Mouse (Mus musculus): ENCODE data around the gene Egfl8. TPM values are rescaled to one million over a fixed set of nuclear protein-coding genes. Genes with fewer than 3 reads are reported as not detected.
A peak's percentile ranks its signal among the peaks of the same experiment; 100 is the strongest.

Egfl8 gene
- polyA plus RNA-seq, 1 experiment from 2014 or later, result 5.2 TPM

GRCm38 (mm10) chr17:34593752-34594525, 21.8 kb downstream of the Egfl8 start:
- Histone ChIP-seq H3K9ac (replicated peaks; ENCODE audit: low read depth) (peak overlapping the region; percentile 84), H3K27ac (ENCODE audit: low read length) (peak overlapping the region; percentile 97), H3K27me3 (replicated peaks; ENCODE audit: insufficient read depth, low read length) (no peaks in the 10 kb centered on the region), H3K4me2 (replicated peaks; ENCODE audit: low read depth, low read length) (peak overlapping the region; percentile 96), H3K4me3 (ENCODE audit: low read depth, low read length) (peak overlapping the region; percentile 86), H3K9me3 (ENCODE audit: low read length) (no peaks in the 10 kb centered on the region), H3K4me1 (ENCODE audit: insufficient read depth, low read depth, low read length) (peaks cover 22% of the 10 kb centered on the region; the same call in 1 of the 2 replicates), H3K36me3 (ENCODE audit: insufficient read depth, low read length) (peaks cover 11% of the 10 kb centered on the region; the same call in 1 of the 2 replicates)
- ATAC-seq (no peak), DNase-seq (ENCODE audit: low spot score) (peak; percentile 61)
- 46% methylated on average over 34 of the region's 34 CpGs for WGBS
- TF ChIP-seq EP300 (IDR thresholded peaks at IDR 0.05), result no peak
- TF ChIP-seq CTCF (IDR thresholded peaks at IDR 0.05), result peak; percentile 28

GRCm38 (mm10) chr17:34592581-34593549, 22.9 kb downstream of the Egfl8 start:
- peak overlapping the region; percentile 97 for H3K27ac ChIP-seq (ENCODE audit: low read length)
- DNase-seq (ENCODE audit: low spot score) (peak; percentile 69), ATAC-seq (no peak)
- no peaks in the 10 kb centered on the region for H3K27me3 ChIP-seq (replicated peaks; ENCODE audit: insufficient read depth, low read length)
- H3K4me2 ChIP-seq (replicated peaks; ENCODE audit: low read depth, low read length), result peak overlapping the region; percentile 96
- peak overlapping the region; percentile 84 for H3K9ac ChIP-seq (replicated peaks; ENCODE audit: low read depth)
- TF ChIP-seq EP300 (IDR thresholded peaks at IDR 0.05) (no peak), CTCF (IDR thresholded peaks at IDR 0.05) (no peak)
- no peaks in the 10 kb centered on the region for H3K9me3 ChIP-seq (ENCODE audit: low read length)
- WGBS, result under 1% methylated on average over 26 of the region's 32 CpGs
- H3K4me3 ChIP-seq (ENCODE audit: low read depth, low read length), result peak overlapping the region; percentile 86
- peaks cover 32% of the 10 kb centered on the region; the same call in 1 of the 2 replicates for H3K4me1 ChIP-seq (ENCODE audit: insufficient read depth, low read depth, low read length)
- peaks cover 11% of the 10 kb centered on the region; the same call in 1 of the 2 replicates for H3K36me3 ChIP-seq (ENCODE audit: insufficient read depth, low read length)

GRCm38 (mm10) chr17:34591994-34592375, 23.8 kb downstream of the Egfl8 start:
- TF ChIP-seq CTCF (IDR thresholded peaks at IDR 0.05) (no peak), EP300 (IDR thresholded peaks at IDR 0.05) (no peak)
- Histone ChIP-seq H3K4me3 (ENCODE audit: low read depth, low read length) (peak overlapping the region; percentile 86), H3K9me3 (ENCODE audit: low read length) (no peaks in the 10 kb centered on the region), H3K9ac (replicated peaks; ENCODE audit: low read depth) (peak overlapping the region; percentile 84), H3K27ac (ENCODE audit: low read length) (peak overlapping the region; percentile 97), H3K4me1 (ENCODE audit: insufficient read depth, low read depth, low read length) (peaks cover 30% of the 10 kb centered on the region; the same call in 1 of the 2 replicates), H3K36me3 (ENCODE audit: insufficient read depth, low read length) (peaks cover 11% of the 10 kb centered on the region; the same call in 1 of the 2 replicates), H3K4me2 (replicated peaks; ENCODE audit: low read depth, low read length) (peak overlapping the region; percentile 96), H3K27me3 (replicated peaks; ENCODE audit: insufficient read depth, low read length) (no peaks in the 10 kb centered on the region)
- ATAC-seq (peak; percentile 55), DNase-seq (ENCODE audit: low spot score) (peak; percentile 98)
- 0% methylated on average over 17 of the region's 35 CpGs for WGBS

- Histone ChIP-seq H3K4me2 (replicated peaks; ENCODE audit: low read depth, low read length) (peak within 1 kb of the TSS; percentile 96), H3K9ac (replicated peaks; ENCODE audit: low read depth) (peak within 1 kb of the TSS; percentile 84), H3K4me1 (ENCODE audit: insufficient read depth, low read depth, low read length) (peaks cover 28% of the 10 kb centered on the region; the same call in 1 of the 2 replicates), H3K4me3 (ENCODE audit: low read depth, low read length) (peak within 1 kb of the TSS; percentile 86), H3K9me3 (ENCODE audit: low read length) (no peaks in the 10 kb centered on the region), H3K27ac (ENCODE audit: low read length) (peak within 1 kb of the TSS; percentile 97), H3K36me3 (ENCODE audit: insufficient read depth, low read length) (peaks cover 11% of the 10 kb centered on the region; the same call in 1 of the 2 replicates), H3K27me3 (replicated peaks; ENCODE audit: insufficient read depth, low read length) (no peaks in the 10 kb centered on the region)
- WGBS, result 5% methylated on average over 21 of the region's 21 CpGs
- no peak for ATAC-seq
- peak; percentile 54 for DNase-seq (ENCODE audit: low spot score)
- no peak for TF ChIP-seq CTCF (IDR thresholded peaks at IDR 0.05)
- no peak for TF ChIP-seq EP300 (IDR thresholded peaks at IDR 0.05)
Observed at GRCm38 (mm10) chr17:34591029-34591993, 24.5 kb downstream of the Egfl8 start, which contains the start of gene Pbx2. TSS of gene Pbx2 (plus strand) at chr17:34591266.
